Comparison of ENCODE assay signal across 13 mouse cellular contexts in genomic region chr15:102230408-102231321, GRCm38 (mm10). TPM values are rescaled to one million over a fixed set of nuclear protein-coding genes. Genes with fewer than 3 reads are reported as not detected.
A peak's percentile ranks its signal among the peaks of the same experiment; 100 is the strongest.
DNase-seq lines count a peak whose midpoint lies in the region; ATAC-seq and TF ChIP-seq lines count a peak whose summit lies in the region.
"Had no signal": no experiment of that assay in that cellular context is flagged by ENCODE, and none has a peak within 500 bp of the region (broad histone marks: within the 10 kb centered on the region; RNA-seq: fewer than 3 reads in every experiment).

No protein-coding gene starts in this region.

- H3K36me3 ChIP-seq in erythroblast, embryonic 14.5 days (ENCODE audit: control insufficient read depth) = no peaks in the 10 kb centered on the region
- H3K36me3 ChIP-seq in liver, postnatal 0 days (replicated peaks; ENCODE audit: insufficient read depth, low read length) = no peaks in the 10 kb centered on the region
- no peaks in the 10 kb centered on the region for H3K36me3 ChIP-seq in hindbrain, embryonic 16.5 days (ENCODE audit: control insufficient read depth, insufficient read depth, low read length)

- H3K4me2 ChIP-seq in liver, postnatal 0 days (ENCODE audit: low read depth, low read length) = peak overlapping the region; percentile 57; the same call in 1 of the 2 replicates
- H3K4me2 ChIP-seq in hindbrain, embryonic 16.5 days (ENCODE audit: low read length) = no peak overlapping the region

- 66% methylated on average over 17 of the region's 17 CpGs for WGBS in liver, postnatal 0 days (ENCODE audit: insufficient replicate concordance)
- WGBS in hindbrain, embryonic 16.5 days = 84% methylated on average over 17 of the region's 17 CpGs

- no peaks in the 10 kb centered on the region; the same call in 1 of the 2 replicates for H3K27me3 ChIP-seq in erythroblast, embryonic 14.5 days (ENCODE audit: control insufficient read depth)
- no peaks in the 10 kb centered on the region for H3K27me3 ChIP-seq in liver, postnatal 0 days (ENCODE audit: insufficient read depth, low read length)
- H3K27me3 ChIP-seq in hindbrain, embryonic 16.5 days (replicated peaks; ENCODE audit: control insufficient read depth, insufficient read depth, low read length) = no peaks in the 10 kb centered on the region

- peak overlapping the region; percentile 26; the same call in 1 of the 2 replicates for H3K9ac ChIP-seq in liver, postnatal 0 days (replicated peaks)
- no peak overlapping the region for H3K9ac ChIP-seq in hindbrain, embryonic 16.5 days (ENCODE audit: low read depth, low read length)

- peaks cover 55% of the 10 kb centered on the region for H3K4me1 ChIP-seq in erythroblast, embryonic 14.5 days (ENCODE audit: control insufficient read depth)
- peaks cover 43% of the 10 kb centered on the region for H3K4me1 ChIP-seq in liver, postnatal 0 days (ENCODE audit: insufficient read depth)
- no peaks in the 10 kb centered on the region for H3K4me1 ChIP-seq in hindbrain, embryonic 16.5 days (ENCODE audit: control insufficient read depth, insufficient read depth, low read depth, low read length)

- no peak for ATAC-seq in erythroblast, adult 5-6 weeks (replicated peaks; ENCODE audit: low FRiP score, poor library complexity, severe bottlenecking)
- ATAC-seq in liver, postnatal 0 days = no peak
- no peak for ATAC-seq in hindbrain, embryonic 16.5 days

- DNase-seq in 416B (ENCODE audit: low read depth) (peak; percentile 87), R1 (ENCODE audit: low read depth, low spot score) (peak; percentile 36)
- no peak for DNase-seq in liver, postnatal 0 days
- DNase-seq in urinary bladder, adult 2 months (ENCODE audit: low spot score) = no peak
- no peak for DNase-seq in thymus, postnatal 4 days
- DNase-seq: gastrocnemius, adult 2 months; kidney, postnatal 36 days; right cerebral cortex, adult 18-20 months had no signal

- TF ChIP-seq CTCF in liver, postnatal 0 days (IDR thresholded peaks at IDR 0.05; ENCODE audit: low read depth) = no peak

- TF ChIP-seq EP300 in liver, postnatal 0 days (IDR thresholded peaks at IDR 0.05; ENCODE audit: low read depth) = no peak

- peak overlapping the region; percentile 58 for H3K4me3 ChIP-seq in erythroblast, embryonic 14.5 days (replicated peaks)
- peak overlapping the region; percentile 30 for H3K4me3 ChIP-seq in liver, postnatal 0 days (ENCODE audit: low read depth, low read length)
- no peak overlapping the region for H3K4me3 ChIP-seq in hindbrain, embryonic 16.5 days (ENCODE audit: low read length)

- 0 out of 2 replicates have a peak, but pooled peaks cover 3% of the 10 kb centered on the region for H3K9me3 ChIP-seq in erythroblast, embryonic 14.5 days (ENCODE audit: control insufficient read depth, low read length)
- H3K9me3 ChIP-seq in liver, postnatal 0 days (ENCODE audit: low read length) = no peaks in the 10 kb centered on the region
- no peaks in the 10 kb centered on the region for H3K9me3 ChIP-seq in hindbrain, embryonic 16.5 days (ENCODE audit: control insufficient read depth, low read length)

- H3K27ac ChIP-seq in liver, postnatal 0 days (ENCODE audit: low read depth) = no peak overlapping the region
- H3K27ac ChIP-seq in hindbrain, embryonic 16.5 days (ENCODE audit: low read depth, low read length) = no peak overlapping the region

RNA-seq across cellular contexts. Expression of gene Itgb7, which starts 1.1 kb away (rescaled TPM):
- polyA plus RNA-seq in erythroblast, embryonic 14.5 days (2012) = 1.4 and 2.1 TPM in 2 replicates
- 36.8 and 55.3 TPM in 2 replicates for total RNA-seq in erythroblast, adult 5-6 weeks (2015; ENCODE audit: low replicate concordance)
- total RNA-seq in erythroblast, adult 5-6 weeks (2017; ENCODE audit: low replicate concordance) = 31.0 and 35.5 TPM in 2 replicates
- polyA plus RNA-seq in liver, postnatal 0 days (2015; fragmentation: Nextera tagmentation; extraction: Ambion mirVana) = 5.8 and 8.6 TPM in 2 replicates
- polyA plus RNA-seq in hindbrain, embryonic 16.5 days (2015; fragmentation: Nextera tagmentation; extraction: Ambion mirVana) = 1.1 and 2.0 TPM in 2 replicates
- polyA plus RNA-seq in urinary bladder, adult 2 months (2012; rRNA removed) = 7.0 and 13.2 TPM in 2 replicates

RNA-seq across cellular contexts. Expression of gene Csad, which starts 26.1 kb away (rescaled TPM):
- 0.97 and 1.4 TPM in 2 replicates for polyA plus RNA-seq in erythroblast, embryonic 14.5 days (2012)
- 2.9 TPM in 1 of 2 replicates, not detected in the other for total RNA-seq in erythroblast, adult 5-6 weeks (2015; ENCODE audit: low replicate concordance)
- 9.3 and 12.5 TPM in 2 replicates for total RNA-seq in erythroblast, adult 5-6 weeks (2017; ENCODE audit: low replicate concordance)
- 224 and 243 TPM in 2 replicates for polyA plus RNA-seq in liver, postnatal 0 days (2015; fragmentation: Nextera tagmentation; extraction: Ambion mirVana)
- 35.5 and 43.3 TPM in 2 replicates for polyA plus RNA-seq in hindbrain, embryonic 16.5 days (2015; fragmentation: Nextera tagmentation; extraction: Ambion mirVana)
- polyA plus RNA-seq in urinary bladder, adult 2 months (2012; rRNA removed) = 92.4 and 102 TPM in 2 replicates

RNA-seq across cellular contexts. Expression of gene Rarg, which starts 26.7 kb away (rescaled TPM):
- 0.09 TPM in 2 replicates for polyA plus RNA-seq in erythroblast, embryonic 14.5 days (2012)
- 0.84 and 1.5 TPM in 2 replicates for total RNA-seq in erythroblast, adult 5-6 weeks (2015; ENCODE audit: low replicate concordance)
- 0.84 and 5.2 TPM in 2 replicates for total RNA-seq in erythroblast, adult 5-6 weeks (2017; ENCODE audit: low replicate concordance)
- 2.4 and 2.6 TPM in 2 replicates for polyA plus RNA-seq in liver, postnatal 0 days (2015; fragmentation: Nextera tagmentation; extraction: Ambion mirVana)
- polyA plus RNA-seq in hindbrain, embryonic 16.5 days (2015; fragmentation: Nextera tagmentation; extraction: Ambion mirVana) = 5.6 and 7.6 TPM in 2 replicates
- 72.2 and 76.7 TPM in 2 replicates for polyA plus RNA-seq in urinary bladder, adult 2 months (2012; rRNA removed)

RNA-seq across cellular contexts. Expression of gene Zfp740, which starts 27.6 kb away (rescaled TPM):
- 0.44 and 0.77 TPM in 2 replicates for polyA plus RNA-seq in erythroblast, embryonic 14.5 days (2012)
- total RNA-seq in erythroblast, adult 5-6 weeks (2015; ENCODE audit: low replicate concordance) = 14.2 and 19.0 TPM in 2 replicates
- 15.7 and 21.5 TPM in 2 replicates for total RNA-seq in erythroblast, adult 5-6 weeks (2017; ENCODE audit: low replicate concordance)
- 10.7 and 11.6 TPM in 2 replicates for polyA plus RNA-seq in liver, postnatal 0 days (2015; fragmentation: Nextera tagmentation; extraction: Ambion mirVana)
- 39.6 and 51.0 TPM in 2 replicates for polyA plus RNA-seq in hindbrain, embryonic 16.5 days (2015; fragmentation: Nextera tagmentation; extraction: Ambion mirVana)
- polyA plus RNA-seq in urinary bladder, adult 2 months (2012; rRNA removed) = 62.9 and 67.8 TPM in 2 replicates

RNA-seq across cellular contexts. Expression of gene Gm9918, which starts 39.7 kb away (rescaled TPM):
- polyA plus RNA-seq in erythroblast, embryonic 14.5 days (2012) = not detected in 2 replicates
- not detected in 2 replicates for total RNA-seq in erythroblast, adult 5-6 weeks (2015; ENCODE audit: low replicate concordance)
- not detected in 2 replicates for total RNA-seq in erythroblast, adult 5-6 weeks (2017; ENCODE audit: low replicate concordance)
- not detected in 2 replicates for polyA plus RNA-seq in liver, postnatal 0 days (2015; fragmentation: Nextera tagmentation; extraction: Ambion mirVana)
- 0.06 and 0.14 TPM in 2 replicates for polyA plus RNA-seq in hindbrain, embryonic 16.5 days (2015; fragmentation: Nextera tagmentation; extraction: Ambion mirVana)
- 0.56 and 0.59 TPM in 2 replicates for polyA plus RNA-seq in urinary bladder, adult 2 months (2012; rRNA removed)
- total RNA-seq: gastrocnemius, adult 2 months; left cerebral cortex, adult 8-10 months had no signal
- polyA plus RNA-seq: heart, postnatal 0 days had no signal

Comparison
In these comparisons a context has a peak if more than half of its experiments do, and no peak if none do; other contexts are left out.
1. DNase-seq: peak in 416B (single experiment) and R1 (single experiment); none in liver, postnatal 0 days (single experiment), urinary bladder, adult 2 months (single experiment) and thymus, postnatal 4 days (single experiment).
2. RNA of gene Csad, which starts 26.1 kb away (polyA plus RNA-seq): 224 to 243 TPM in liver, postnatal 0 days, 92.4 to 102 TPM in urinary bladder, adult 2 months and 35.5 to 43.3 TPM in hindbrain, embryonic 16.5 days; 0.97 to 1.4 TPM in erythroblast, embryonic 14.5 days; every median in the first group is over 10 times any median in the second.